Mouse (Mus musculus) layer of hippocampus, adult 9-10 months (tissue): ENCODE data around the gene Gls2.
A peak's percentile ranks its signal among the peaks of the same experiment; 100 is the strongest.
"Not testable (repeated sequence)": the region's sequence is repeated elsewhere in the genome, so short reads cannot be mapped to it uniquely, and the experiment has no call there.

ENCODE experiments used
- DNase-seq: peaks from one replicate; pipeline ENCODE4 v3.0.0; 2022; ENCODE audit warnings: low spot score

Gls2 gene

GRCm38 (mm10) chr10:128194024-128194550 is at the start of gene Gls2:
Gene Gls2, plus strand, starts transcription at chr10:128194457.
- DNase-seq = peak; percentile 93

- no peak for DNase-seq
These were observed 49.3 kb upstream of the Gls2 start for GRCm38 (mm10) chr10:128144961-128145360.

GRCm38 (mm10) chr10:128148789-128149365 is 45.4 kb upstream of the Gls2 start:
- DNase-seq = no peak

GRCm38 (mm10) chr10:128149592-128149991 is 44.7 kb upstream of the Gls2 start:
- DNase-seq = no peak

- no peak for DNase-seq
These were observed 43.3 kb upstream of the Gls2 start for GRCm38 (mm10) chr10:128150941-128151340.

- DNase-seq = no peak
These were observed 40.3 kb upstream of the Gls2 start for GRCm38 (mm10) chr10:128153978-128154377.

GRCm38 (mm10) chr10:128165726-128166125 is 28.5 kb upstream of the Gls2 start:
- DNase-seq = not testable (repeated sequence)

- DNase-seq = no peak
These were observed 27.2 kb upstream of the Gls2 start for GRCm38 (mm10) chr10:128167091-128167490.

- DNase-seq = not testable (repeated sequence)
These were observed 22.9 kb upstream of the Gls2 start for GRCm38 (mm10) chr10:128171348-128171747.

- DNase-seq = no peak
These were observed 19.0 kb upstream of the Gls2 start for GRCm38 (mm10) chr10:128175302-128175701.

GRCm38 (mm10) chr10:128175996-128176755 is 18.1 kb upstream of the Gls2 start:
- DNase-seq = peak; percentile 24

- DNase-seq = no peak
These were observed 16.9 kb upstream of the Gls2 start for GRCm38 (mm10) chr10:128177316-128177715.

GRCm38 (mm10) chr10:128179989-128180388 is 14.3 kb upstream of the Gls2 start, which contains the start of gene Rbms2:
Gene Rbms2, minus strand, starts transcription at chr10:128180297.
- DNase-seq = no peak

- no peak for DNase-seq
These were observed 10.0 kb upstream of the Gls2 start for GRCm38 (mm10) chr10:128184296-128184695.

- no peak for DNase-seq
These were observed 8.8 kb upstream of the Gls2 start for GRCm38 (mm10) chr10:128185277-128185940.

- peak; percentile 57 for DNase-seq
These were observed 8.3 kb upstream of the Gls2 start for GRCm38 (mm10) chr10:128185959-128186358.

GRCm38 (mm10) chr10:128187181-128187605 is 7.1 kb upstream of the Gls2 start:
- DNase-seq = no peak

- DNase-seq = peak; percentile 78
These were observed 5.9 kb upstream of the Gls2 start for GRCm38 (mm10) chr10:128188242-128188877.

GRCm38 (mm10) chr10:128191472-128191871 is 2.8 kb upstream of the Gls2 start:
- no peak for DNase-seq

- DNase-seq = not testable (repeated sequence)
These were observed 2.1 kb upstream of the Gls2 start for GRCm38 (mm10) chr10:128192030-128192766.

GRCm38 (mm10) chr10:128193113-128193512 is 1.1 kb upstream of the Gls2 start:
- DNase-seq = no peak
